Mouse (Mus musculus): ENCODE results near the gene Pik3cd.

DNA sequence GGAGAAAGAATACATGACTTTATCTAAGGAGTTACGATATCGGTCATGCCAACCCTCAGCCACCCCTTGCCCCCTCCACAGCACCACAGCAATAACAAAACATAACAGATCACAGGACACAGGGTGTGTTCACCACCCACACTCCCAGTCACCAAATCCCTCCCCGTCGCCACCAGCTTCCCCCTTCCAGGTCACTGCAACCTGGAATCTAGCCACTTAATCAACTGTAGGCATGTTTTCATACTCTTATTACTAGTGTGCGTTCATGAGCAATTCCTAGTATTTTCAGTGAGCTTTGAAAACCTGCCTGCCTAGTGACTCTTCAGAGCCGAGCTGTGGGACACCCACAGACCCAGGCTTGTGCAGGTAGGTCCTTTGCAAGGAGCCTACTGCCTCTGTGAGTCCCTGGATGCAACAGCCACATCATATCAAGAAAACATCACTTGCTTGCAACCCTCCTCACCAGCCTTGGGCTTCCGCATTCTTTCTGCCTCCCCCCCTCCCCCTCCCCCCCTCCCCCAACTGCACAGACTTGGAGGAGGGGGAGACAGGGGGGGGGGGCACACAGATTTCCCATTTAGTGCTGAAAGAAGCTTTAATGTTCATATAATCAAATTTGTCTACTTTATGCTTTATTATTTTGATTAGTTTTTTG, 38.4 kb downstream of the Pik3cd start:
- no peak for TF ChIP-seq POLR2A (IDR thresholded peaks at IDR 0.05; ENCODE audit: low read depth, low read length)
- TF ChIP-seq CTCF (IDR thresholded peaks at IDR 0.05; ENCODE audit: extremely low read depth, insufficient read length, insufficient replicate concordance, low read depth, low read length), result no peak
